Comparison of ENCODE assay signal across 21 mouse cellular contexts in the genomic region with DNA sequence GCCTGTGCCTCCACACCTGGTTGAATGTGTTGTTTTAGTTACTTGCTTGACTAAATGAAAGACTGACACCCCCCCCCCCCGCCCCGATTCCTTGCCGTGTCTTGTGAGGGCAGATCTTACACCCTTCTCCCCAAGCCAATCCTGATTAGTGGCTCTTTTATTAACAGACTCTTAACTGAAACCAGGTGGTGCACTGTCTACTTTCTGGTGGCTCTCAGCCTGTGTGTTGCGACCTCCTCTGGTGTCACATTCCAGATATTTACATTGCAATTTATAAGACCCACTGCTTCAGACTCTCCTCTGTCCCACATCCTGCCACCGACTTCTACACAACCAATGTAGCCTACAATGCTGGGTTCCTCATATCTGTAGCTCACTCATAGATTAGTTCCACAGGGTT. TPM values are rescaled to one million over a fixed set of nuclear protein-coding genes. Genes with fewer than 3 reads are reported as not detected.
DNase-seq lines count a peak whose midpoint lies in the region; ATAC-seq and TF ChIP-seq lines count a peak whose summit lies in the region.
"Had no signal": no experiment of that assay in that cellular context is flagged by ENCODE, and none has a peak within 500 bp of the region (broad histone marks: within the 10 kb centered on the region; RNA-seq: fewer than 3 reads in every experiment).

No protein-coding gene starts in this region.

- H3K36me3 ChIP-seq in lung, embryonic 15.5 days = no peaks in the 10 kb centered on the region
- H3K36me3 ChIP-seq in embryonic facial prominence, embryonic 11.5 days (replicated peaks; ENCODE audit: control insufficient read depth, insufficient read depth, low read depth, low read length) = no peaks in the 10 kb centered on the region
- H3K36me3 ChIP-seq in limb, embryonic 10.5 days = peaks cover 10% of the 10 kb centered on the region
- H3K36me3 ChIP-seq in liver, postnatal 0 days (replicated peaks; ENCODE audit: insufficient read depth, low read length) = no peaks in the 10 kb centered on the region

- H3K9ac ChIP-seq in lung, embryonic 15.5 days = no peak overlapping the region
- no peak overlapping the region for H3K9ac ChIP-seq in embryonic facial prominence, embryonic 11.5 days (replicated peaks; ENCODE audit: low read length)
- no peak overlapping the region for H3K9ac ChIP-seq in liver, postnatal 0 days (replicated peaks)
- H3K9ac ChIP-seq: forebrain, embryonic 13.5 days; hindbrain, embryonic 14.5 days; kidney, embryonic 15.5 days had no signal

- no peak for TF ChIP-seq POLR2A in lung, adult 2 months (IDR thresholded peaks at IDR 0.05; ENCODE audit: borderline replicate concordance, extremely low read depth, low read depth, low read length)

- H3K9me3 ChIP-seq in lung, embryonic 15.5 days = no peaks in the 10 kb centered on the region
- no peaks in the 10 kb centered on the region for H3K9me3 ChIP-seq in embryonic facial prominence, embryonic 11.5 days (replicated peaks; ENCODE audit: control insufficient read depth, low read length)
- H3K9me3 ChIP-seq in limb, embryonic 10.5 days (replicated peaks) = no peaks in the 10 kb centered on the region
- H3K9me3 ChIP-seq in liver, postnatal 0 days (ENCODE audit: low read length) = no peaks in the 10 kb centered on the region
- H3K9me3 ChIP-seq: kidney, embryonic 15.5 days had no signal

- TF ChIP-seq EP300 in liver, postnatal 0 days (IDR thresholded peaks at IDR 0.05; ENCODE audit: low read depth) = no peak

- DNase-seq in lung, adult 2 months = no peak
- peak; percentile 61 for DNase-seq in embryonic facial prominence, embryonic 11.5 days (ENCODE audit: low spot score)
- peak; percentile 46 for DNase-seq in limb, embryonic 10.5 days (ENCODE audit: low spot score)
- no peak for DNase-seq in gastrocnemius, postnatal 25 days
- DNase-seq in heart, adult 8-10 months (ENCODE audit: low spot score) = no peak
- no peak for DNase-seq in liver, postnatal 0 days
- DNase-seq: adrenal gland, postnatal 14 days; cerebellum, adult 8-10 months; heart, postnatal 4 days; kidney, postnatal 36 days; layer of hippocampus, postnatal 36 days; lung, postnatal 36 days; midbrain, embryonic 14.5 days; thymus, adult 18-20 months had no signal

- TF ChIP-seq CTCF in lung, adult 2 months (IDR thresholded peaks at IDR 0.05; ENCODE audit: insufficient read depth, low read length) = no peak
- no peak for TF ChIP-seq CTCF in liver, postnatal 0 days (IDR thresholded peaks at IDR 0.05; ENCODE audit: low read depth)

- ATAC-seq in lung, embryonic 15.5 days (ENCODE audit: borderline replicate concordance, extremely low read depth, low FRiP score, low TSS enrichment) = no peak
- ATAC-seq in embryonic facial prominence, embryonic 11.5 days (replicated peaks; ENCODE audit: insufficient number of reproducible peaks, low FRiP score, low TSS enrichment, low read depth) = no peak
- ATAC-seq in liver, postnatal 0 days = no peak
- ATAC-seq: CD4-positive, CD25-positive, alpha-beta regulatory T cell, adult 4 months; forebrain, embryonic 13.5 days had no signal

- H3K4me2 ChIP-seq in lung, embryonic 15.5 days = no peak overlapping the region
- H3K4me2 ChIP-seq in embryonic facial prominence, embryonic 11.5 days (ENCODE audit: low read depth, low read length) = no peak overlapping the region
- H3K4me2 ChIP-seq in liver, postnatal 0 days (ENCODE audit: low read depth, low read length) = no peak overlapping the region
- H3K4me2 ChIP-seq: forebrain, embryonic 13.5 days; hindbrain, embryonic 14.5 days; kidney, embryonic 15.5 days had no signal

- H3K4me1 ChIP-seq in lung, embryonic 15.5 days = peaks cover 9% of the 10 kb centered on the region; the same call in 1 of the 2 replicates
- H3K4me1 ChIP-seq in lung, adult 2 months (ENCODE audit: control insufficient read depth, insufficient read depth, low read length) = no peaks in the 10 kb centered on the region
- H3K4me1 ChIP-seq in embryonic facial prominence, embryonic 11.5 days (ENCODE audit: control insufficient read depth, insufficient read depth, low read length) = no peaks in the 10 kb centered on the region
- peaks cover 29% of the 10 kb centered on the region for H3K4me1 ChIP-seq in limb, embryonic 10.5 days
- no peaks in the 10 kb centered on the region for H3K4me1 ChIP-seq in liver, postnatal 0 days (ENCODE audit: insufficient read depth)
- H3K4me1 ChIP-seq: forebrain, embryonic 13.5 days had no signal

- H3K4me3 ChIP-seq in lung, embryonic 15.5 days = no peak overlapping the region
- H3K4me3 ChIP-seq in lung, adult 2 months (replicated peaks; ENCODE audit: extremely low read depth, low read depth, low read length) = no peak overlapping the region
- no peak overlapping the region for H3K4me3 ChIP-seq in embryonic facial prominence, embryonic 11.5 days (ENCODE audit: low read depth, low read length)
- H3K4me3 ChIP-seq in limb, embryonic 10.5 days = no peak overlapping the region
- no peak overlapping the region for H3K4me3 ChIP-seq in liver, postnatal 0 days (ENCODE audit: low read depth, low read length)
- H3K4me3 ChIP-seq: erythroblast, embryonic 14.5 days; forebrain, embryonic 13.5 days; kidney, embryonic 15.5 days; megakaryocyte, embryonic 14.5 days had no signal

- no peaks in the 10 kb centered on the region for H3K27me3 ChIP-seq in lung, embryonic 15.5 days
- no peaks in the 10 kb centered on the region for H3K27me3 ChIP-seq in embryonic facial prominence, embryonic 11.5 days (ENCODE audit: control insufficient read depth, insufficient read depth, low read length)
- no peaks in the 10 kb centered on the region for H3K27me3 ChIP-seq in limb, embryonic 10.5 days (ENCODE audit: low read depth, poor library complexity, severe bottlenecking)
- no peaks in the 10 kb centered on the region for H3K27me3 ChIP-seq in liver, postnatal 0 days (ENCODE audit: insufficient read depth, low read length)
- H3K27me3 ChIP-seq: forebrain, embryonic 13.5 days; kidney, embryonic 15.5 days had no signal

- peak overlapping the region; percentile 6; the same call in 1 of the 2 replicates for H3K27ac ChIP-seq in lung, embryonic 15.5 days
- no peak overlapping the region for H3K27ac ChIP-seq in embryonic facial prominence, embryonic 11.5 days (replicated peaks; ENCODE audit: low read depth, low read length)
- peak overlapping the region; percentile 75 for H3K27ac ChIP-seq in limb, embryonic 10.5 days
- H3K27ac ChIP-seq in liver, postnatal 0 days (ENCODE audit: low read depth) = no peak overlapping the region
- H3K27ac ChIP-seq: forebrain, embryonic 13.5 days; hindbrain, embryonic 14.5 days; kidney, embryonic 15.5 days had no signal

- WGBS in lung, embryonic 15.5 days = 33% methylated on average over 5 of the region's 5 CpGs
- 67% methylated on average over 5 of the region's 5 CpGs for WGBS in lung, adult 2 months
- WGBS in embryonic facial prominence, embryonic 11.5 days = 34% methylated on average over 5 of the region's 5 CpGs
- 26% methylated on average over 5 of the region's 5 CpGs for WGBS in limb, embryonic 10.5 days
- WGBS in liver, postnatal 0 days (ENCODE audit: insufficient replicate concordance) = 75% methylated on average over 5 of the region's 5 CpGs

RNA-seq across cellular contexts. Expression of a gene that starts 27.7 kb away (rescaled TPM):
- polyA plus RNA-seq in lung, embryonic 15.5 days (2015; fragmentation: Nextera tagmentation; extraction: Ambion mirVana) = 133 and 147 TPM in 2 replicates
- 80.8 and 81.7 TPM in 2 replicates for polyA plus RNA-seq in lung, adult 2 months (2012; rRNA removed)
- polyA plus RNA-seq in embryonic facial prominence, embryonic 11.5 days (2014; fragmentation: Nextera tagmentation; extraction: Ambion mirVana) = 58.9 and 68.2 TPM in 2 replicates
- 114 and 129 TPM in 2 replicates for polyA plus RNA-seq in limb, embryonic 10.5 days (2016; fragmentation: Nextera tagmentation; extraction: Ambion mirVana)
- 10 to 100 TPM; 13.3 to 13.9 TPM for total RNA-seq in gastrocnemius, postnatal 25 days (2021)
- 10 to 100 TPM; 19.9 to 23.5 (median 21.4) TPM for total RNA-seq in heart, adult 8-10 months (2022)
- 11.9 and 14.7 TPM in 2 replicates for polyA plus RNA-seq in liver, postnatal 0 days (2015; fragmentation: Nextera tagmentation; extraction: Ambion mirVana)

RNA-seq across cellular contexts. Expression of a gene that starts 40.2 kb away (rescaled TPM):
- 61.1 and 62.2 TPM in 2 replicates for polyA plus RNA-seq in lung, embryonic 15.5 days (2015; fragmentation: Nextera tagmentation; extraction: Ambion mirVana)
- polyA plus RNA-seq in lung, adult 2 months (2012; rRNA removed) = 18.3 and 19.1 TPM in 2 replicates
- 81.7 TPM in 2 replicates for polyA plus RNA-seq in embryonic facial prominence, embryonic 11.5 days (2014; fragmentation: Nextera tagmentation; extraction: Ambion mirVana)
- 104 and 106 TPM in 2 replicates for polyA plus RNA-seq in limb, embryonic 10.5 days (2016; fragmentation: Nextera tagmentation; extraction: Ambion mirVana)
- 1 to 10 TPM; 7.2 to 7.9 TPM for total RNA-seq in gastrocnemius, postnatal 25 days (2021)
- 10 to 100 TPM; 11.9 to 14.8 (median 12.8) TPM for total RNA-seq in heart, adult 8-10 months (2022)
- polyA plus RNA-seq in liver, postnatal 0 days (2015; fragmentation: Nextera tagmentation; extraction: Ambion mirVana) = 15.1 and 18.4 TPM in 2 replicates

Comparison
In these comparisons a context has a peak if more than half of its experiments do, and no peak if none do; other contexts are left out.
1. H3K27ac ChIP-seq: peak in lung, embryonic 15.5 days (single experiment) and limb, embryonic 10.5 days (single experiment); none in embryonic facial prominence, embryonic 11.5 days (single experiment) and liver, postnatal 0 days (single experiment).
2. DNase-seq: peak in embryonic facial prominence, embryonic 11.5 days (single experiment) and limb, embryonic 10.5 days (single experiment); none in lung, adult 2 months (single experiment), gastrocnemius, postnatal 25 days (single experiment), heart, adult 8-10 months (single experiment) and liver, postnatal 0 days (single experiment).